Comparison of ENCODE assay signal across 8 mouse cellular contexts in the genomic region with DNA sequence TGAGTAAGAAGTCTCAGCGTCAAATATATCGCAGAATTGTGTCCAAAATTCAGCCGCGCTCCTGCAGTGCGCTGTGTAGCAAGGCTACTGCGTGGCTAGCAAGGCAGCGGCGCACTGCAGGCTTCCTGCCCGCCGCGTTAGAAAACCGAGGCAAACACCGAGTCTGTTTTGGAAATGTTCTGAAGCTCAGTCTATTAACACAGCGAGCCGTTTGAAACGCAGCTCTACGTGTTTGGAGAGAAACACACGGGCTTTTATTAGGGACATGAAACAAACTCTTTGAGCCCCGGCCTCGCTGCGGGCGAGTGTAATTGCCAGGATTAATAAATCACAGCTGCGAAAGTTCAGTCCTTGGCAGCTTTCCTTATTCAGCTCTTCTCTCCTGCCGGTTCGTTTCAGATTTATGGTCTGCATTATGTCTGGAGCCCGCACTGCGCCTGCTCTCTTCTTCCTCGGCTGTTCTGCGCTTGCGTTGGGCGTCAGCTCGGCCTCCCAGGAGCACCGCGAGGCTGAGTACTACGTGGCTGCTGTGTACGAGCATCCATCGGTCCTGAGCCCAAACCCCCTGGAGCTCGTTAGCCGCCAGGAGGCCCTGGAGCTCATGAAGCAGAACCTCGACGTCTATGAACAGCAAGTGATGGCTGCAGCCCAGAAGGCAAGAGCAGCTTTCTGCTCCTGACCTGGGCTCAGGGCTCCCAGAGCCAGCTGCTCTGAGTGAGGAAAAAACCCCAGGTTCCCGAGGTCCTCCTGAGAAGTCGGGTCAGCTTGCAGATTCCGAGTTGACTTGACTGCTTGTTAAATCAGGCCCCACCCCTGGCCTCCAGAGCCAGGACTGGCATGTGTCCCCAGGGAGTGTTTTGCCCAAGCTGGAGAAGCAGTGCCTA. TPM values are rescaled to one million over a fixed set of nuclear protein-coding genes. Genes with fewer than 3 reads are reported as not detected.
DNase-seq lines count a peak whose midpoint lies in the region; ATAC-seq lines count a peak whose summit lies in the region.

No protein-coding gene starts in this region.

- H3K9ac ChIP-seq in hindbrain, embryonic 12.5 days: peak overlapping the region; percentile 64
- peak overlapping the region; percentile 48 for H3K9ac ChIP-seq in lung, embryonic 15.5 days

- H3K27me3 ChIP-seq in hindbrain, embryonic 12.5 days: no peaks in the 10 kb centered on the region
- no peaks in the 10 kb centered on the region for H3K27me3 ChIP-seq in lung, embryonic 15.5 days

- 7% methylated on average over 44 of the region's 44 CpGs for WGBS in hindbrain, embryonic 12.5 days
- WGBS in lung, embryonic 15.5 days: 5% methylated on average over 44 of the region's 44 CpGs

- peak; percentile 96 for DNase-seq in Muller cell, postnatal 12 days (ENCODE audit: inconsistent ontology term)
- DNase-seq in cerebellum, postnatal 14 days: peak; percentile 85 to 88
- DNase-seq in frontal cortex, postnatal 14 days (ENCODE audit: low spot score in 2 of 2): peak; percentile 78 to 85
- peak; percentile 94 for DNase-seq in layer of hippocampus, adult 9-11 months
- DNase-seq in ovary, adult 18-20 months (ENCODE audit: low spot score): peak; percentile 86
- peak; percentile 66 for DNase-seq in thymus, postnatal 0 days (ENCODE audit: low spot score)

- peak overlapping the region; percentile 97 for H3K27ac ChIP-seq in hindbrain, embryonic 12.5 days
- peak overlapping the region; percentile 96 for H3K27ac ChIP-seq in lung, embryonic 15.5 days

- peak; percentile 92 for ATAC-seq in hindbrain, embryonic 12.5 days (ENCODE audit: low FRiP score)
- peak; percentile 91 for ATAC-seq in lung, embryonic 15.5 days (ENCODE audit: borderline replicate concordance, extremely low read depth, low FRiP score, low TSS enrichment)

- H3K4me3 ChIP-seq in hindbrain, embryonic 12.5 days: peak overlapping the region; percentile 38
- H3K4me3 ChIP-seq in lung, embryonic 15.5 days: peak overlapping the region; percentile 36

- H3K4me1 ChIP-seq in hindbrain, embryonic 12.5 days: peaks cover 55% of the 10 kb centered on the region
- peaks cover 66% of the 10 kb centered on the region for H3K4me1 ChIP-seq in lung, embryonic 15.5 days

- H3K36me3 ChIP-seq in hindbrain, embryonic 12.5 days: 0 out of 2 replicates have a peak, but pooled peaks cover 4% of the 10 kb centered on the region
- H3K36me3 ChIP-seq in lung, embryonic 15.5 days: peaks cover 2% of the 10 kb centered on the region; the same call in 1 of the 2 replicates

- no peaks in the 10 kb centered on the region for H3K9me3 ChIP-seq in hindbrain, embryonic 12.5 days (replicated peaks)
- no peaks in the 10 kb centered on the region for H3K9me3 ChIP-seq in lung, embryonic 15.5 days

- H3K4me2 ChIP-seq in hindbrain, embryonic 12.5 days (replicated peaks): peak overlapping the region; percentile 59
- H3K4me2 ChIP-seq in lung, embryonic 15.5 days: peak overlapping the region; percentile 76

RNA-seq across cellular contexts. Expression of a gene that starts 20.8 kb away (rescaled TPM):
- polyA plus RNA-seq in hindbrain, embryonic 12.5 days (2016; fragmentation: Nextera tagmentation; extraction: Ambion mirVana): 6.9 and 11.5 TPM in 2 replicates
- 9.9 and 10.9 TPM in 2 replicates for polyA plus RNA-seq in lung, embryonic 15.5 days (2015; fragmentation: Nextera tagmentation; extraction: Ambion mirVana)
- polyA plus RNA-seq in thymus, postnatal 0 days (2015; fragmentation: Nextera tagmentation; extraction: Ambion mirVana): 19.6 and 31.3 TPM in 2 replicates

RNA-seq across cellular contexts. Expression of a gene that starts 21.1 kb away (rescaled TPM):
- polyA plus RNA-seq in hindbrain, embryonic 12.5 days (2016; fragmentation: Nextera tagmentation; extraction: Ambion mirVana): 20.2 and 20.8 TPM in 2 replicates
- 26.0 and 28.3 TPM in 2 replicates for polyA plus RNA-seq in lung, embryonic 15.5 days (2015; fragmentation: Nextera tagmentation; extraction: Ambion mirVana)
- 21.2 and 23.2 TPM in 2 replicates for polyA plus RNA-seq in thymus, postnatal 0 days (2015; fragmentation: Nextera tagmentation; extraction: Ambion mirVana)

RNA-seq across cellular contexts. Expression of a gene that starts 21.2 kb away (rescaled TPM):
- 0.93 TPM in 1 of 2 replicates, not detected in the other for polyA plus RNA-seq in hindbrain, embryonic 12.5 days (2016; fragmentation: Nextera tagmentation; extraction: Ambion mirVana)
- 2.5 and 2.8 TPM in 2 replicates for polyA plus RNA-seq in lung, embryonic 15.5 days (2015; fragmentation: Nextera tagmentation; extraction: Ambion mirVana)
- 2.6 and 3.2 TPM in 2 replicates for polyA plus RNA-seq in thymus, postnatal 0 days (2015; fragmentation: Nextera tagmentation; extraction: Ambion mirVana)

Comparison
In these comparisons a context has a peak if more than half of its experiments do, and no peak if none do; other contexts are left out.
1. Peak in every context shown above with its lines: DNase-seq, ATAC-seq, H3K4me3 ChIP-seq and H3K27ac ChIP-seq.